Mouse (Mus musculus) right cerebral cortex, postnatal 36 days (tissue): Measurements from ENCODE around the gene Znrf4.

ENCODE experiments used
- DNase-seq, 2 experiments: peaks; one replicate each; pipeline ENCODE4 v3.0.0; 2022; ENCODE audit warnings: low spot score in 2 of 2, mixed read lengths in 1 of 2

Znrf4 gene

GRCm38 (mm10) chr17:56488028-56488427 lies 24.2 kb downstream of the Znrf4 start:
- DNase-seq: no peak

- no peak for DNase-seq
Measured at GRCm38 (mm10) chr17:56487441-56487888, 24.8 kb downstream of the Znrf4 start.

- DNase-seq: no peak
Measured at GRCm38 (mm10) chr17:56485926-56486325, 26.3 kb downstream of the Znrf4 start.

- DNase-seq: no peak
Measured at GRCm38 (mm10) chr17:56485118-56485517, 27.1 kb downstream of the Znrf4 start.

- DNase-seq: no peak
Measured at GRCm38 (mm10) chr17:56482671-56483070, 29.6 kb downstream of the Znrf4 start.

GRCm38 (mm10) chr17:56479358-56479757 lies 32.9 kb downstream of the Znrf4 start:
- DNase-seq: peak in 1 of 2 experiments; percentile 38

- no peak for DNase-seq
Measured at GRCm38 (mm10) chr17:56478191-56478611, 34.0 kb downstream of the Znrf4 start.

GRCm38 (mm10) chr17:56477191-56477818 lies 34.9 kb downstream of the Znrf4 start:
- no peak for DNase-seq

GRCm38 (mm10) chr17:56476402-56476752 lies 35.9 kb downstream of the Znrf4 start, which contains the start of gene Ptprs:
Gene Ptprs, minus strand, starts transcription at chr17:56476483.
- peak; percentile 99 for DNase-seq

GRCm38 (mm10) chr17:56475584-56476401 lies 36.4 kb downstream of the Znrf4 start:
- peak in 1 of 2 experiments; percentile 34 for DNase-seq

- DNase-seq: peak; percentile 59 to 69
Measured at GRCm38 (mm10) chr17:56474831-56475581, 37.2 kb downstream of the Znrf4 start.

- no peak for DNase-seq
Measured at GRCm38 (mm10) chr17:56474311-56474830, 37.9 kb downstream of the Znrf4 start.

- no peak for DNase-seq
Measured at GRCm38 (mm10) chr17:56473611-56473905, 38.7 kb downstream of the Znrf4 start.

GRCm38 (mm10) chr17:56472733-56473610 lies 39.3 kb downstream of the Znrf4 start:
- DNase-seq: peak in 1 of 2 experiments; percentile 51

- DNase-seq: no peak
Measured at GRCm38 (mm10) chr17:56472121-56472520, 40.1 kb downstream of the Znrf4 start.

- DNase-seq: no peak
Measured at GRCm38 (mm10) chr17:56471136-56471535, 41.1 kb downstream of the Znrf4 start.

GRCm38 (mm10) chr17:56470571-56470970 lies 41.7 kb downstream of the Znrf4 start:
- DNase-seq: no peak

- no peak for DNase-seq
Measured at GRCm38 (mm10) chr17:56470001-56470436, 42.2 kb downstream of the Znrf4 start.

- DNase-seq: no peak
Measured at GRCm38 (mm10) chr17:56469275-56469674, 43.0 kb downstream of the Znrf4 start.

GRCm38 (mm10) chr17:56468870-56469269 lies 43.4 kb downstream of the Znrf4 start:
- DNase-seq: peak in 1 of 2 experiments; percentile 76

GRCm38 (mm10) chr17:56468380-56468779 lies 43.9 kb downstream of the Znrf4 start:
- no peak for DNase-seq
